Mouse (Mus musculus) spleen, adult 2 months (tissue): ENCODE results near the gene Osgin1. TPM values are rescaled to one million over a fixed set of nuclear protein-coding genes. Genes with fewer than 3 reads are reported as not detected.
A peak's percentile ranks its signal among the peaks of the same experiment; 100 is the strongest.

ENCODE experiments used
- DNase-seq, 2 experiments: peaks; one replicate each; pipeline versions ENCODE4 v3.0.0 to v3.0.0-alpha.2; 2012 to 2021; ENCODE audit warnings: low spot score in 2 of 2, low read depth in 1 of 2
- H3K27ac ChIP-seq: fragments of 200-500 bp; 2 replicates; pipeline ENCODE4 v1.5.1; 2012; ENCODE audit warnings: low read length, inconsistent platforms; ENCODE audit not compliant: insufficient read depth
- H3K27me3 ChIP-seq: fragments of 200-500 bp; 2 replicates; pipeline ENCODE4 v1.6.1; 2012; ENCODE audit warnings: mild to moderate bottlenecking, moderate library complexity, low read length, inconsistent platforms; ENCODE audit not compliant: control insufficient read depth, insufficient read depth
- H3K36me3 ChIP-seq: fragments of 200-500 bp; 2 replicates; pipeline ENCODE4 v1.6.1; 2012; ENCODE audit warnings: mild to moderate bottlenecking, low read length, inconsistent platforms; ENCODE audit not compliant: control insufficient read depth, insufficient read depth
- H3K4me1 ChIP-seq: fragments of 200-500 bp; 2 replicates; pipeline ENCODE4 v1.6.1; 2011; ENCODE audit warnings: inconsistent platforms; ENCODE audit not compliant: control insufficient read depth, insufficient read depth, insufficient read length
- H3K4me3 ChIP-seq: fragments of 200-500 bp; 2 replicates; pipeline ENCODE4 v1.5.1; 2011; ENCODE audit warnings: mild to moderate bottlenecking, inconsistent platforms; ENCODE audit not compliant: insufficient read depth, insufficient read length; ENCODE audit errors: extremely low read depth
- CTCF ChIP-seq: fragments of 200-500 bp; IDR thresholded peaks from 2 replicates; pipeline ENCODE4 v1.5.1; 2011; ENCODE audit warnings: mild to moderate bottlenecking, inconsistent platforms; ENCODE audit not compliant: insufficient read depth, insufficient read length, insufficient replicate concordance; ENCODE audit errors: extremely low read depth
- POLR2A ChIP-seq: fragments of 200-500 bp; IDR thresholded peaks from 2 replicates; pipeline ENCODE4 v1.6.1; 2011; ENCODE audit warnings: low read depth, low read length, inconsistent platforms
- WGBS: fragments of 180-500 bp; shearing (Covaris S2); methylation state at CpG from one replicate; pipeline ENCODE4 v1.1.7; 2018; 5-methylcytosine and 5-hydroxymethylcytosine counted together
- polyA plus RNA-seq: library from polyadenylated mRNA; depleted of rRNA; stranded (reverse); fragments of >200 nt; gene quantifications from 2 replicates; pipeline ENCODE4 v1.2.3, GENCODE M21; 2012

Osgin1 gene
- polyA plus RNA-seq, 1 experiment, result 15.6 TPM

GRCm38 (mm10) chr8:119435527-119435926, 1.6 kb downstream of the Osgin1 start:
- no peaks in the 10 kb centered on the region for H3K27me3 ChIP-seq
- no peak for DNase-seq
- no peak overlapping the region for H3K27ac ChIP-seq
- 58% methylated on average over 7 of the region's 7 CpGs for WGBS
- peaks cover 18% of the 10 kb centered on the region for H3K4me1 ChIP-seq
- TF ChIP-seq POLR2A, result no peak
- TF ChIP-seq CTCF, result no peak
- H3K4me3 ChIP-seq, result no peak overlapping the region
- no peaks in the 10 kb centered on the region for H3K36me3 ChIP-seq

GRCm38 (mm10) chr8:119436331-119436730, 2.4 kb downstream of the Osgin1 start:
- Histone ChIP-seq H3K27ac (0 out of 2 replicates have a peak overlapping the region, but pooled peaks have one; percentile 34), H3K4me1 (peaks cover 23% of the 10 kb centered on the region), H3K27me3 (no peaks in the 10 kb centered on the region), H3K4me3 (no peak overlapping the region), H3K36me3 (no peaks in the 10 kb centered on the region)
- no peak for DNase-seq
- WGBS, result 66% methylated on average over 10 of the region's 10 CpGs
- no peak for TF ChIP-seq POLR2A
- no peak for TF ChIP-seq CTCF

- peak overlapping the region; percentile 46; the same call in 1 of the 2 replicates for H3K4me3 ChIP-seq
- H3K4me1 ChIP-seq, result peaks cover 23% of the 10 kb centered on the region
- 13% methylated on average over 9 of the region's 9 CpGs for WGBS
- peak overlapping the region; percentile 65 for H3K27ac ChIP-seq
- no peak for TF ChIP-seq CTCF
- TF ChIP-seq POLR2A, result peak; percentile 33
- no peaks in the 10 kb centered on the region for H3K36me3 ChIP-seq
- DNase-seq, result peak in 1 of 2 experiments; percentile 43
- no peaks in the 10 kb centered on the region for H3K27me3 ChIP-seq
Measured at GRCm38 (mm10) chr8:119436933-119437332, 3.0 kb downstream of the Osgin1 start.

GRCm38 (mm10) chr8:119437506-119437905, 3.6 kb downstream of the Osgin1 start:
- Histone ChIP-seq H3K4me1 (peaks cover 23% of the 10 kb centered on the region), H3K27ac (peak overlapping the region; percentile 65), H3K36me3 (no peaks in the 10 kb centered on the region; the same call in 1 of the 2 replicates), H3K27me3 (no peaks in the 10 kb centered on the region), H3K4me3 (peak overlapping the region; percentile 46; the same call in 1 of the 2 replicates)
- 49% methylated on average over 11 of the region's 11 CpGs for WGBS
- TF ChIP-seq CTCF (no peak), POLR2A (no peak)
- no peak for DNase-seq

GRCm38 (mm10) chr8:119438876-119439275, 5.0 kb downstream of the Osgin1 start:
- H3K4me1 ChIP-seq, result peaks cover 23% of the 10 kb centered on the region
- H3K4me3 ChIP-seq, result no peak overlapping the region
- H3K36me3 ChIP-seq, result no peaks in the 10 kb centered on the region; the same call in 1 of the 2 replicates
- WGBS, result 80% methylated on average over 6 of the region's 6 CpGs
- no peak for DNase-seq
- TF ChIP-seq POLR2A (no peak), CTCF (no peak)
- H3K27me3 ChIP-seq, result no peaks in the 10 kb centered on the region
- no peak overlapping the region for H3K27ac ChIP-seq

- TF ChIP-seq POLR2A (no peak), CTCF (no peak)
- 89% methylated on average over 2 of the region's 2 CpGs for WGBS
- Histone ChIP-seq H3K4me1 (peaks cover 23% of the 10 kb centered on the region), H3K36me3 (no peaks in the 10 kb centered on the region; the same call in 1 of the 2 replicates), H3K27me3 (no peaks in the 10 kb centered on the region), H3K4me3 (no peak overlapping the region), H3K27ac (no peak overlapping the region)
- DNase-seq, result no peak
Measured at GRCm38 (mm10) chr8:119439424-119439823, 5.5 kb downstream of the Osgin1 start.

GRCm38 (mm10) chr8:119439893-119440249, 5.9 kb downstream of the Osgin1 start:
- WGBS, result 76% methylated on average over 7 of the region's 7 CpGs
- Histone ChIP-seq H3K27ac (no peak overlapping the region), H3K36me3 (no peaks in the 10 kb centered on the region; the same call in 1 of the 2 replicates), H3K4me3 (no peak overlapping the region), H3K4me1 (peaks cover 23% of the 10 kb centered on the region), H3K27me3 (no peaks in the 10 kb centered on the region)
- no peak for DNase-seq
- no peak for TF ChIP-seq POLR2A
- no peak for TF ChIP-seq CTCF
